Mouse (Mus musculus) gastrocnemius, postnatal 4 days (tissue): ENCODE measurements around the gene Nfic. TPM values are rescaled to one million over a fixed set of nuclear protein-coding genes. Genes with fewer than 3 reads are reported as not detected.

Source experiments
- DNase-seq, 2 experiments: peaks; one replicate each; pipeline ENCODE4 v3.0.0; 2021 to 2022; ENCODE audit warnings: low spot score in 2 of 2, mixed read lengths in 2 of 2
- total RNA-seq, 2 experiments: library from RNA; stranded (reverse); gene quantifications; 2 replicates each; pipeline ENCODE4 v1.2.3; 2021

The Nfic gene
- total RNA-seq, 2 experiments from 2014 or later: 274 to 335 TPM

DNA sequence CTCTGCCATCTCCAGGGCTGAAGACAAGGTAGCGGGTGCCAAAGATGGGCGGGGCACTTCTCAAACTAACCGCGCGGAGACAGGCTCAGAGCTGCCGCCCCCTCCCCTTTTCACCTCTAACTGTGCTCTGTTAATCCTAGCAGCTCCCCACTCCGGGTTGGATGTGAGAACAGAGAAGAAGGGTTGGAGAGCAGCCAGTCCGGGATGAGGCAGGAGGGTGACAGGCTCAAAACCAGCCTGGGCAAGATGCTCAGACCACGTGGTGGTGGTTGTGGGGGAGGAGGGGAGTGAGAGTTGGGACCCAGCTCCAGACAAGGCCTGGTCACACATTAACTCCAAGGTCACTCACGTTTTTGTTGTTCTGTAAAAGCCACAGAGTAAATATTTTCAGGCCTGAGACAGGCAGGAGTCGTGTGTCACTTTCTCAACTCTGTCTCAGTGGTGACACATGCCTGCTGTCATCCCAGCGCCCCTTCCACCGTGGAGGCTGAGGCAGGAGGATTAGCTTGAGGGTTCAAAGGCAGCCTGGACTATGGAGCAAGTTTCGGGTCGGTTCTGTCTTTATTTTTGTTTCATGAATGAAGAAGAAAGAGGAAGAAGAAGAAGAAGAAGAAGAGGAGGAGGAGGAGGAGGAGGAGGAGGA is 23.8 kb downstream of the Nfic start:
- peak; percentile 22 to 27 for DNase-seq

DNA sequence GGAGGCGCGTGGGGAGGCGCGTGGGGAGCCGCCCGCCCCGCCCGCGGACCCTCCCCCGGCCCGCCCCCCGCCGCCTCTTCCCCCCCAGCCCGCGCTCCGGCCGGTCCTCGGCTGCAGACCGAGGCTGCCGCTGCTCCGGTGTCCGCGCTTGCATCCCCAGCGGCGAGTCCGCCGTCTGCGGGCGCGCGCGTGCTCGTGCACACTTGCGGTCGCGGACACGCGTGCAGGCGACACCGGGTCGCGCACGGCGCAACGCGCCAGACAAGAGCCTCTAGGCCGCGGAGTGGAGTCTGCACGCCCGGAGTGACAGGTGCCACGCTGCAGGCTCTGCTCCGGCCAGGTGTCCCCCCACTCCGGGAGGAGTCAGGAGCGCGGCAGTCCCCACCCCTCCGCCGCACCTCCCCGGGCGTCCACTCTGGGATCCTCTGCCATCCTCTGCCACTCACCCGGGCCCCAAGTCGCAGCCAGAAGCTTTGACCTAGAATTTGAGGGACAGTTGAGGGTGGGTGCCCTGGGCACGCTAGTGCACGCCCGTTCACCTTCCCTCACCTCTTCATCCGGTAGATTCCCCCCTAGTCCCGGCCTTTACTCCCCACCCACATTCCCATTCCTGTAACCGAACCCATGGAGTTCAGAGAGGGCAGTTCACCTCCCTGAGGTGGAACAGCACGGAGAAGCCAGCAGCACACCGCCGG is 24.5 kb downstream of the Nfic start:
- peak; percentile 51 to 65 for DNase-seq

DNA sequence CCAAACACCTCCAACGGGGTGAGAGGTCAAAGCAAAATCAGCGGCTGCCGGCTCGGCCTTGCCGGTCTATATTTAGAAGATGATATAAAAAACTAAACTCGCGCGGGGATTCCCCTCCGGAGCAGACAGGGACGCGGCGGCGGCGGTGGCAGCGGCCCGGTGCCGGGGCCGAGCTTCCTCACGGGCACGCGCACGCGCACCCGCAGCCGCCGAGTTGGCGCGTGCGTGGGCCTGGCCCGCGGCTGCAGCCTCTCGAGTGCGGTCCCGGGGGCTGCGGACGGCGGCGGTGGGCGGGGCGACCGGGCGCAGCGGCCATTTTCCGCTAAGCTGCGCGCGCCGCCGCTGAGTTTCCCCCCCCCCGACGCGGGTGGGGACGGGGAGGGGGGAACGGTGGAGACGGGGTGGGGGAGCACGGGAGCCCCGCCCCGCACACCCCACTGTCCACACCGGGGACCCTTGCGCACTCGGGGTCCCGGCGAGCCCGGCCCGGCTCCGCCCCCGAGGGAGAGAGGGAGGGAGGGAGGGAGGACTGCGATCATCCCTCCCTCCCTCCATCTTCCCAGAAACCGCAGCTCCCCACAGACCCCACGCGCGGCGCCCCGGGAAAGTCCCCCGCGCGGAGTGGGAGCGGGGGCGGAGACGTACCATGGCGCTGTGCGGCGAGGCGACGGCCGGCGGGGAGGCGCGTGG is 25.1 kb downstream of the Nfic start:
- peak; percentile 72 to 85 for DNase-seq

DNA sequence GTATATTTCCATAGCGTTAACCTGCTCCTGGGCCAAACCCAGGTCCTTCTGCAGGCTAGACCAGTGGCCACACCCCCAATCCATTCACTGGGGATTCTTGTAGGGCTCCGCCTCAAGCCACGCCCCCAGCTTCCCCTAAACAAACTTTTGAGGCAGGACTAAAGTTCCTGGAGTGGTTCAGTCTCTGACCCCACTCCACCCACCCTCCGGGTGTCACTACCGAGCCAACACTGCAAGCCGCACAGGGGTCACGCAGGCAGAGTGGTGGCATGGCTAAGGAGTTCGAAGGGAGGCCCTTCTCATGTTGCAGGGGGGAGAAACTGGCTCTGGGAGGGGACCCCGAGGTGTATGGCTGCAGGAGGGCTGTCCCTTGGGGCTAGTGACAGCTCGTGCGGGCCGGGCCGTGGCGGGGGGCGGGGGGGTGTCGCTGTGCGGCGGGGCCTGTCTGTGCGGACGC is 25.8 kb downstream of the Nfic start:
- DNase-seq: peak; percentile 66 to 87

DNA sequence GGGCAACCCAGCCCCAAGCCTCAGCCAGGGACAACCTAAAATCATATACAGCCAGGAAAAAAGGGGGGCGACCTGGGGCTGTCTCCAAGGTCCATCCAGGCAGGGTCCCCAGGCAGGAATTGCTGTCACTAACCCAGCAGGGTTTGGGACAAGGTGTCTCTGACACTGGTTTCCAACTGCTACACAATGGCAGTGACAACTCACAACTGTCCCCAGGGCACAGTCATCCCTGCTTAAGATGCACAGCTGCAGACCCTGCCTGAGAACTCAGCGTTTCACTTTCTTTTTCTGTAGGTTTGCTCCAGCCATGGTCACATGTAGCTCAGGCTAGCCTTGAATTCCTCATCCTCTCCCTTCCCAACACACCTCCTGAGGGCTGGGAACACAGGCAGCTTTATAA is 26.3 kb downstream of the Nfic start:
- DNase-seq: peak; percentile 10 to 15

DNA sequence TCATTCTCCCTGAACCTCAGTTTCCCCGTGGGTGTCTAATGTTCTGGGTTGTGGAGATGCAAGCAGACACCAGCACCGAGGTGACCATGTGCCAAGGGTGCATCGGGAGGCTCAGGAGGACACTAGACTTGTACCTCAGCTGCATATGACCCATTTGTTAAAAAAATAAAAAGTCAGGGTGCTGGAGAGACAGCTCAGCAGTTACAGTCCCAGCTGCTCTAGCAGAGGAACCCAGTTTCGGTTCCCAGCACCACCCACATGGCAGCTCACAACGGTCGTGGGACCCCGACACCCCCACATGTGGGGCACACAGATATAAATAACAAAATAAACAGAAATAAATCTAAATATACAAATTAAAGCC is 26.9 kb downstream of the Nfic start:
- peak; percentile 8 to 16 for DNase-seq

DNA sequence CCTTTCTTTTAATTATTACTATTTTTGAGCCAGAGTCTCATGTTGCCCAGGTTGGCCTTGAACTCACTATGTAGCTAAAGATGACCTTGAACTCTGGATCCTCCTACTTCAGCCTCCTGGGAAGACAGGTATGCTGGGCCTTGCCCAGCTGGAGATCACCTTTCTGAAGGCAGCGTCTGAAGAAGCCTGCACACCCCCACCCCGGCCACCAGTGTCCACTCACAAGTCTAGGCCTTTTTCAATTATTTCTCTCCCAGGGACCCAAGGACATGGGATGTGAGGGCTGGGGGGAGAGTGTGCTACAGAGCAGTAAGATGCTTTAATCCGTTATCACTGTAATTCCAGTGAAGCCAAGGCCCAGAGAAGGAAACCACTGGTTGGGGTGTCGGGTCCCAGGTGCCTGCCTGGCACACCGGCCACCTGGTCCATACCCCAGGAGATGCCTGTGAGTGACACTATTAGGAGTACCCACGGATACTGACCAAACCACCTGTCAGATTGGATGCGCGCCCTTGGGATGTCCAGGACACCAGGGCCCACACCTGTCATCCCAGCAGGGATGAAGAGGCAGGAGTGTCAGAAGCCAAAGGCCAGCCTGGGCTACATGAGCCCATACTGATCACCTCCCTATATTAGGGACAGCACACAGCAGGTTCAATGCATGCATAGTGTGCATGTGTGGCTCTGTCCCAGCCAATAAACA is 27.5 kb downstream of the Nfic start:
- DNase-seq: peak; percentile 14 to 17

DNA sequence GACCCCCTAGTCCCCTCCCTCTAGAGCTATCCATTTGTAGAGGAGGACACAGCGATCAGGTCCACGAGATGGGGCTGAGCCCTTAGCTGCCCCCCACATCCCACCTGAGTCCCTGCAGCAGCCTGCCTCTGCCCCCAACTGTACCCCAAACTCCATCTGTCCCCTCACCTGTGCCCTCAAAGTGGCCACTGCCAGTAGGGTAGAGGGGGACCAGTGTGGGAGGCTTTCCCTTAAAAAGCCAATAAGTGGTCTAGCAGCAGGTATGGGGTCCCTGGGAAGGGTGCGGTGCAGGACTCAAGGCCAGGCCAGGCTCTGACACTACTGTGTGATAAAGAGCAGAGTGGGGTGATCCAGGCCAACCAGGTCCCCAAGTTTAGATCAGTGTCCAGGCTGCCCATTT is 28.1 kb downstream of the Nfic start:
- peak in 1 of 2 experiments; percentile 18 for DNase-seq

DNA sequence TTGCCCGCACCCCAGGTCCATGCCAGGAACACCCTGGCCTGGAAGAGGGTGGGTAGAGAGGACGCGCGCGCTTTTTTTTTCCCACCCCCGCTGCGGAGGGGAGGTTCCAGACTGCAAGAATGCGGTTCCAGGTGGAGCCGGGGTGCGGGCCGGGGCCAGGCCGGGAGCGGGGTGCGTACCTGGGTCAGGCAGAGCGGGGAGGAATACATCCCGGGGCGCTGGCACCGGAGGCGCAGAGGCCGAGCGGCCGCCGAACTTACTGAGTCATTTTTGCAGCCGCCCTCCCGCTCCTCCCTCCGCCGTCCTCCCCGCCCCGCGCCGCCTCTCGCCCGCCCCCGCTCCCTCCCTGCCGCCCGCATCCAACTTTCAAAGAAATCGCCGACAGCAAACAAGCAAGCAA is 28.5 kb downstream of the Nfic start:
- DNase-seq: peak; percentile 66 to 78

DNA sequence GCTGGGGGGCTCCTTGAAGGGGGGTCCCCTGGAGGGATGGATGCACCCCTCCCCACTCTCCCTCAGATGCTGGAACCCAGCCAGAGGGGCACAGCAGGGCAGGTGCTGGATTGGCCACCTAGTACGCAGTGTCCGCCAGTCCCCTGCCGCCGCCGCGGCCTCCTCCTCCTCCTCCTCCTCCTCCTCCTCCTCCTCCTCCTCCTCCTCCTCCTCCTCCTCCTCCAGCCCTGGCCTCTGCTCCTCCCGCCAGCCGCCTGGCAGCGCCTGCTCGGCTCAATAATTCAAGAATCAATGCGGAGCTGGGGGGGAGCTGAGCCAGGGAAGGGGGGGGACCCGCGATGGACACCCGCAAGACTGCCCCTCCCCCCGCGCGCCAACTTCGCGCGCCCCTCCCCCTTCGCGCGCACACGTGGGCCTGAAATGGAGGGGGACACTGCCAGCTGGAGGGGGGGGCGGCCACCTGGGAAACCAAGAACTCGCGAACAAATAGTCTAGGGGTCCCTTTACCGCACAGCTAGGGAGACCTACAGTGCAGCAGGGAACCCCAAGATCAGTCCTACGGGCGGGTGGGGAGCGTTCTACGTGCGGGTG is 29.3 kb downstream of the Nfic start:
- peak; percentile 27 to 58 for DNase-seq

DNA sequence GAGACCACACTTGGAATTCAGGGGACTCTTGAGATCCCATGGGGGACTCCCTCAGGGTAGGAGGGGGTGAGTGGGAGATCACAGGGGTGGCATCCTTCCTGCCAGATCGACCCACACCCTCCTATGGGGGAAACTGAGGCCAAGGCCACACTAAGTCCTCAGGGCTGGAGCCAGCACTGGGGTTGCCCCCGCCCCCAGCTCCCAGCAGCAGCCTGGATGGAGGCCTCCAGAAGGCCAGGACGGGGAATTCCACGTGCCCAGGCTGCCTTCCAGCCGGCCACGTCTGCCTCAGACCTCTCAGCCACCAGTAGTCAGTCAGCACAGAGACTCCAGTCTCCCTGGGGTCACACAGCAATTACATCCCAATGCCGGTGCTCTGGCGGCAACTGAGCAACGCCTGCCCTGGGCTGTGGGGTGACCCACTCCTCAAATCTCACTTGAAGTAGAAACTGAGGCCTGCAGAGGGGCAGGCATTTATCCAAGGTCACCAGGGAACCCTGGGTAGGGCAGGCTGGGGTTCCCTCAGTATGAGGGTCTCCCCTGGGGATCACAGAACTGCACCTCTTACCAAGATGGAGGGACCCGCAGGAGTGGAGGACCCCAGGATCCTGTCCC is 30.1 kb downstream of the Nfic start:
- DNase-seq: peak; percentile 34 to 71

DNA sequence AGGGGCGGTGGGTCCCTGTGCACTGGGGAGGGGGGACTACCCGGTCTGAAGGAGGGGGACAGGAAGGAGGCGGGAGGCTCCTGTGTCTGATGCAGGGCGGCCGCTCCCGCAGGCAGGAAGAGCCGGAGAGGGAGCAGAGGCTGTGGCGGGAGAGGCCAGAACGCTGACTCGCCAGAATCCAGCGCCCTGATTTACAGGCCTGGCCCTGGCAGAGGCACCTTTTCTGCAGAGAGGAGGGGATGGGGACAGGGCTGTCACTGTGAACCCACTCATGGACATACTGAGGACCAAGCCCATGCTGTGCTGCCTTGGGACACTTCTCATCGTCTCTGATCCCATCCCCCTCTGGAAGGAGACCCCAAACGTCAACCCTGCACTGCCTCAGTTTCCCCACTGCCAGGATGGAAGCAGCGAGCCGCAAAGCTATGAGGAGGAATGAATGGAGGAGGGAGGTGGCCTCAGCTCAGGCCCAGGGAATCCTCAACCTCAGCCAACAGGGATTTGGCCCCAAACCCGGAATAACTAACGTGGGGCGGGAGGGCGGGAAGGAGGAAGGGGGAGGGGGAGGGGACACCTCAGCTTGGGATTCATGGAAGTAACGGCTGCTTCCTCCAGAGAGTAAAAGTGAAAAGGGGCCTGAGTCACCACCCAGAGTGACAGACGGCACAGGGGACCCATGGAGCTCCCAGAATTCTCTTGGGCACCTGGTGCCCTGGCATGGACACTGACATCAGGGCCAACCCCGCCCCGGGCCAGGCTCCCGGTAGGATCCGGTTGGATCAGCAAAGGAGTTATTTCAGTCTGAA is 31.0 kb downstream of the Nfic start:
- peak; percentile 55 to 72 for DNase-seq

DNA sequence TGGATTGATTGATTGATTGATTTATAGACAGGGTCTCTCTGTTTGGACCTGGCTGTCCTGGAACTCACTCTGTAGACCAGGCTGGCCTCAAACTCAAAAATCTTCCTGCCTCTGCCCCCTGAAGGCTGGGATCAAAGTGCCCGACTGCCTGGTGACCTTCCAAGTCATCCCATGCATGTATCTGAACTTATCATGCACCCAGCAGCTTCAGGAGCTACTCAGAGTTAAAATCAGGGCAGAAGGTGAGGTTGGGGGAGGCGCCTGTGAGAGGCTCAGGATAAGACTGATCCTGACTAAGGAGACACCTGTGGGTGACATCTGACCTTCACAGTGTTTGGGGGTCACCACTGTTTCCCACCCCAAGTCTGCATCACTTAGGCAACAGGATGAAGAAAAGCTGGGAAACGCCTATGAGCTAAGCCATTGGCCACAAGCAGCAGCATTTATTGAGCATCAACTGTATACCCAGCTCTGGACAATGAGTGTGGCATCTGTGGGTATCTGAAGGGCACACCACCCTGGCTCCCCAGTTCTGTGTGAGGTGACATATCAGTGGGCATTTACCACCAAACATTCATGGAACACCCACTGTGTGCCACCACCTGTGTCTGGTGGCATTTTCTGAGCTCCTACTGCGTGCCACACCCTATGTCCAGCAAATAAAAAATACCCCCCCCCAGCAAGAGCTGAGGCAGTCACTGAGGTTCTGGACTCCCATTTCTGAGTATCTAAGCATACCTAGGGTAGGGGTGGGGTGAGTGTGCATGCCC is 31.8 kb downstream of the Nfic start:
- DNase-seq: peak; percentile 7 to 14

DNA sequence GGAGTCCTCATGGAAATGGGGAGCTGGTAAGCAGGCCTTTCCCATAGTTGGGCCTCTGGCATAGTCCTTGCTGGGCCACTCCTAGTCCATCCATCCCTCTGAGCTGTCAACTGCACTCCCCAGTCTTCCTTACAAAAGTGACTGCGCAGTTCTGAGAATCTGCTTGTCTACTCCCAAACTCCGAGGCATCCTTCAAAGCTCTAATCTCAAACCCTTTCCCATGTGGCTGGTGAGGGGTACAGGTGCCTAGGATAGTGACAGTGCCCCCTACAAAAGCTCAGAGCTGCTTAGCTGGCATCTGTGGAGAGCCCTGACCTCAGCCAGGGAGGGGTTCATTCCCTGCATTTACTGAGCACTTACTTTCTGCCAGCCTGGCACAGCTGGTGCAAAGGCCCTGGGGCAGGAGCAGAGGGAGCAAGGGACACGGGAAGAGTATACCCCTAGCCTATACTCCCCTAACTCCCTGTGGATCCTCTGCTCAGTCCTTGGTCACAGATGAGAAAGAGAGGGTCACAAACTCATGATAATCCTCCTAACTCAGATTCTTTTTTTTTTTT is 32.7 kb downstream of the Nfic start:
- DNase-seq: no peak

DNA sequence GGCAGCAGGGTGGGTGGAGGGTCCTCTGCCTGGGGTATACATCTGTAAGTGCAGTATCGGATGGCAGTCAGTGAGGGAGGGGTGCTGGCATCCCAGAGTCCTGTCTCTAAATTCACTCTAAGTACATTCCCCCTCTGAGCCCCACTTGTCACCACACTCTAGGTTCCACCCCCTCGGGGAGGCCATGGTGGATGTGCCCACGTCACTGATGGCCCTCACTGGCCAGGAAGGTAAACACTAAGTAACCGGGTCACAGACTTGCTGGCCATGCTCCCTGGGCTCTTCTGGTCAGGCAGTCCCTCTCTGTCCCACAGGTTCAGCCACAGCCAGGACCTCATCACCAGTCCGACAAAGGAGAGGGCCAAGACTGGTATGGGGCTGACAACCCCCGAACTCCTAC is 33.2 kb downstream of the Nfic start:
- DNase-seq: peak; percentile 15 to 16

DNA sequence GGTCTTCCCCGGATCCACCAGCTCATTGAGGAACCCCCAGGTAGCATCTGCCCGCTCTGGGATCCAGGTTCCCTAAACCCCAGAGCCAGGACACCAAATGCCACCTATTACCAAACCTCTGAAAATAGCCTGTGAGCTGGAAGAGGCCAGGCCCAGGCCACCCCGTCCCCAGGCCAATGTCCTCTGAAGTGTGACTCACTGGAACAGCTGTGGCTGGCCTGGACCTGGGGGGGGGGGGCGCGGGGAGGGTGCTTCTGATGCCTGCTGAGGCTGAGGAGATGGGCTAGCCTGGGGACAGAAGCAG is 33.7 kb downstream of the Nfic start:
- peak; percentile 14 to 24 for DNase-seq

DNA sequence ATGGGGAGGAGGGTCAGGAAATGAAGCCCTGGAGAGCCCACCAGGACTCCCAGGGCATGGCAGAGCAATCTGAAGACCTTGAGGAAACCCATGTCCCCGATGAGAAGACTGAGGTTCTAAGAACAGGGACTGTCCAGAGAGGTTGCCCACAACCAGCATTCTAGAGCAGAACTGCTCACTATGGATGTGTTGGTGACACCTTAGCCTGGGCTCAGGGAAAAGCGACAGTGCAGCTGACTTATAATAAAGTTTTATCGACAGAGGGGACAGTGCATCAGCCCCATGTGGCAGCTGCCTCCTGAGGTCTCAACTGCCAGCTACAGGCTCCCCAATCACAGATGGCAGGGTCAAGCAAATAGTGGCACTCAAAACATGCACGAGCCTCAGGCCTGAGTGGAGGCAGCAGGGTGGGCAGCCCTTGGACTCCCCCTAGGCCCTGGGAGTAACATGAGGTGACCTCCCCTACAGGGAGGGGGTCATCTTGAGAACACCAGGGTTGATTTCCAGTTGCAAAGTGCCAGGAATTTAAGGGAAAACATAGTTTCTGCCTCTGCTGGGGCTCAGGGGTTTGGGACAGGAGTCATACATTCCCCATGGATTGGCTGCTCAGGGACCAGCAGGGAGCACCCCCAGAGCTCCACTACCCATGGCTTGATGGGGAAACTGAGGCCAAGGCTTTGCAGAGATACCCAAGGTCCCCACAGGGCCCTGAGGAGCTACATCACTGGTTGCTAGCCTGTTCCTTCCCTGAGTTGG is 34.2 kb downstream of the Nfic start:
- peak in 1 of 2 experiments; percentile 7 for DNase-seq

DNA sequence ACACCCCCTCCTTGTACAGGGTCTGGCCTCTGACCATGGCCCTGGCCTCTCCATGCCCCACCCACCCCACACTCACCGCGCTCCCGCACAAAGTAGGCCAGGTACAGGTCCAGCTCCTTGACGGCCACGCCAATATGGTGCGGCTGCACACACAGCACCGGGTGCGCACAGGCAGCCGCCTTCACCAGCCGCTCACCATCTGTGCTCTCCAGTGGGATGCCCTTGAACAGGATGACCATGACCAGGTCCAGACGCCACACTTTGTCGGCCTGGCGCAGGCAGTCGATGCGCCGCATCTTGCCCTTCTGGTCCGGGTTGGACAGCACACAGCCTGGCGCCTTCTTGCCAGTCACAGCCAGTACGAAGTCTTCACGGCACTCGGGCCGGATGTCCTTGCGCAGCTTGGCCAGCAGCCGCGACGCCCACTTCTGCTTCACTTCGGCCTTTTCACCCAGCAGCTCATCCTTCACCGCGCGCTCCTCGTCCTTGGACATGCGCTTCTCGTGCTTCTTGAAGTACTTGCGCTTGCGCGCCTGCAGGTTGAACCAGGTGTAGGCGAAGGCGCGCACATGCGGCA is 35.2 kb downstream of the Nfic start:
- peak; percentile 20 to 24 for DNase-seq
